Mouse (Mus musculus) lung, postnatal 0 days (tissue): ENCODE results near the gene Trem1.

Source experiments
- CTCF ChIP-seq: IDR thresholded peaks from 2 replicates; pipeline ENCODE4 v1.5.1; 2016; ENCODE audit warnings: antibody characterized with exemption, mild to moderate bottlenecking
- EP300 ChIP-seq: IDR thresholded peaks from 2 replicates; pipeline ENCODE4 v1.6.1; 2016; ENCODE audit warnings: antibody characterized with exemption, mild to moderate bottlenecking, control low read depth

DNA sequence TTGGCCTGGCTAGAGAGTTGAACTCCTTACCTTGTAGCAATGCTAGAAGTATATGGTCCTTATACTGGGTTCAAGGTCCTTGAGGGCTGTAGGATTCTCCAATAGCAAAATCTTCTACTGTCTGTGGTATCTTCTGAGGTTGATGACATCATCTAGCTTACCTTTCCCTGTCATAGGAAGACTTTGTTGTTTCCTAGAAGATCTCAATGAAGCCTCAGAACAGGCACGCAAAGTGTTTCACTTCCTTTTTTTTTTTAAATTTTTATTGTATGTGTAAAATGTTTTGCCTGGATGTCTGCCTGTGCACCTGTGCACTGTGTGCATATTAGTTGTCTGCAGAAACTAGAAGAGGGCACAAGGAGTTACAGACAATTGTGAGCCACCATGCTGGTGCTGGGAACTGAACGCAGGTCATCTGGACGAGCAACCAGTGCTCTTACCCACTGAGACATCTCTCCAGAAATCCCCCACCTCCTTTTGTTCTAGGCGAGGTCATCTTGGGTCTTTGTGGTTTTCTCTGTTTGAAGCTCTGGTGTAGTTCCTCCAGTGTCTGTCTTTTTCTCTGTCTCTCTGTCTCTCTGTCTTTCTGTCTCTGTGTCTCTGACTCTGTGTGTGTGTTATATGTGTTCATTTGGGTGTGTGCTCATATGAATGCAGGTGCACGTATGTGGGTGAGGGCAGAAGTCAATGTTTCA lies 61.1 kb downstream of the Trem1 start:
- no peak for TF ChIP-seq CTCF
- TF ChIP-seq EP300 = no peak
